Mouse (Mus musculus) retina, postnatal 7 days (tissue): Measurements from ENCODE around the gene Atp8a2.

ENCODE experiments used
- DNase-seq: peaks from one replicate; pipeline ENCODE4 v3.0.0-alpha.2; 2012; ENCODE audit warnings: low read depth, low spot score

Gene Atp8a2

GRCm38 (mm10) chr14:60196884-60197283, at the start of gene Atp8a2:
Gene Atp8a2, minus strand, starts transcription at chr14:60197179.
- no peak for DNase-seq

GRCm38 (mm10) chr14:60238551-60238950, 41.6 kb upstream of the Atp8a2 start:
- DNase-seq, result no peak

- DNase-seq, result no peak
Observed at GRCm38 (mm10) chr14:60219886-60220285, 22.9 kb upstream of the Atp8a2 start.

- no peak for DNase-seq
Observed at GRCm38 (mm10) chr14:60217616-60218015, 20.6 kb upstream of the Atp8a2 start.

GRCm38 (mm10) chr14:60216125-60216524, 19.1 kb upstream of the Atp8a2 start:
- no peak for DNase-seq

DNA sequence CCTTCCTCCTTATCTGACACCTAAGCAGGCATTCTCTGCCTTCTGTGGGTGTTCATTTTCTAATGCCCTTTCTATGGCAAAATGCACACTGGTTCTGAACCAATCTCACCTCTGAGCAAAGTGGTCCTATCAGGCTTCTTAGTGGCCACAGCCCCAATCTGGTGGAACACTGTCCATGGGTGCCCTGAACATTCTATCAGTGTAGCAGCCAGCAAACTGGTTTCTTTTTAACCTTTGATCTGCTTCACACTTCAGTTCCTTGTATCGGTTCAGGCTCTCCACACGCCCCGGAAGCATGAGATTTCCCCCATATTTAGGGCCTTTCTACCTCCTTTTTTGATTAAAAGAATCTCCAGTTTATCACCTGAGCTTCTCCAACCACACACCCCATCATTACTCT, 18.0 kb upstream of the Atp8a2 start:
- DNase-seq, result no peak

DNA sequence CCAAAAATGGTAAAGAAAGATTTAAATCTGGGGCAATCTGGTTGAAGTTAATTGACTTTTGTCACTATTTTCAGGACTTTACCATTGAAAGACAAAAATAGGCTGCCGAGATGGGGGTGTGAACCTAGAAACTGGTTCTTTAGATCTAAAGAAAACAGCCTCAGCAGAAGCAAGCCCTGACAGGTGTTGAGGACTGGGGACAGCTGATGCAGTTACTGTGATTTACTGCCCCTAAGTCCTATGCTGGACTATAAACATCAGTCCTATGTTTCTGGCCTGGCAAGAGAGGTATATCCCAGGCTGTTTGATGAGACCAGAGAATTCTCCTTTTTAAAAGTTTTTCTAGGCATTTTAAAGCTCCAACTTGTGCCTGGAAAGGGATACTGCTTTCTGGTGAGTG, 17.1 kb upstream of the Atp8a2 start:
- DNase-seq, result no peak

- no peak for DNase-seq
Observed at GRCm38 (mm10) chr14:60209166-60209565, 12.2 kb upstream of the Atp8a2 start.

GRCm38 (mm10) chr14:60204993-60205392, 8.0 kb upstream of the Atp8a2 start:
- no peak for DNase-seq

DNA sequence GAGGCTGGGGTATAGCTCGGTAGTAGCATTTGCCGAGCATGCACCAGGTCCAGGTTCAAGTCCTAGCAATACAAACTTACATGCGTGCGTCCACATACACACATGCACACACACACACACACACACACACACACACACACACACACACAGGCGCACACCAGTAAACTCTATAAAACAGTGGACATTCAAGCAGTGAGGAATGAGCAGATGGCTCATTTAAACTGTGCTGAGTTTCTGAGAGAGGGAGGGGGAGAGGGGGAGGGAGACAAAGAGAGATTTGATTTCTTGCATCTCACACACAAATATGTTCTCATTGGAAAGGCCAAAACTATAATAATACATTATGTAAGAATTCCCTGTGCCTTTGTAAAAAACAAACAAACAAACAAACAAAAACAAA, 980 bp downstream of the Atp8a2 start:
- no peak for DNase-seq

GRCm38 (mm10) chr14:60194606-60195005, 2.4 kb downstream of the Atp8a2 start:
- no peak for DNase-seq

GRCm38 (mm10) chr14:60189771-60190170, 7.2 kb downstream of the Atp8a2 start:
- DNase-seq, result no peak

DNA sequence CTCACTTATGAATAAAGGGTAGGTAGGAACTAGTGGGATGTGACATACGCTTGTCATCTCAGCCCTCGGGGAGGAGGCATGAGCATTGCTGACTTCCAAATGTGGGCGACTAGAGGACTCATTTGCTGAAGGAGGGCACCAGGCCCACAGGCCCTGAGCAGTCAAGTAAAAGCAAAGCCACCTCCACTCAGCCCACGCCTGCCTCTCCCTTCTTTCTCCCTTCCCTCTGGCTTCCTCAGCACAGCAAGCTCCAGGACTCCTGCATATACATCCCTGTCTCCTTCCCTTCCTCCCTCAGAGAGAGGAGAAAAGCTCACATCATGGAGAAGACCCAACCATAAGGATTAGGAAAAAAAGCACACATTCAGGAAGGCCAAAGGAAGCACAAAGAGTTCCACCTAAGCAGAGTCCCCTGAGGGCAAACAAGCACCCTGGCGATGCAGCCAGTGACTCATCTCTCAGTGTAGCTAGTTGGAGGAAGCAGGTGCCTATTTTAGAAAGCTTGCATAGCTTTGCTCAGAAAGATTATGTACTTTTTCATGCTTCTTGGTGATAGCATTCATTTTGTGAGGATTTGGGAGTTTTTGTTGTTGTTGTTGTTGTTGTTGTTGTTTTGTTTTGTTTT, 8.7 kb downstream of the Atp8a2 start:
- no peak for DNase-seq

- no peak for DNase-seq
Observed at GRCm38 (mm10) chr14:60181306-60181705, 15.7 kb downstream of the Atp8a2 start.

- no peak for DNase-seq
Observed at GRCm38 (mm10) chr14:60178571-60178955, 18.4 kb downstream of the Atp8a2 start.

- no peak for DNase-seq
Observed at GRCm38 (mm10) chr14:60177614-60178570, 19.1 kb downstream of the Atp8a2 start.

- peak; percentile 64 for DNase-seq
Observed at GRCm38 (mm10) chr14:60176891-60177613, 19.9 kb downstream of the Atp8a2 start.

DNA sequence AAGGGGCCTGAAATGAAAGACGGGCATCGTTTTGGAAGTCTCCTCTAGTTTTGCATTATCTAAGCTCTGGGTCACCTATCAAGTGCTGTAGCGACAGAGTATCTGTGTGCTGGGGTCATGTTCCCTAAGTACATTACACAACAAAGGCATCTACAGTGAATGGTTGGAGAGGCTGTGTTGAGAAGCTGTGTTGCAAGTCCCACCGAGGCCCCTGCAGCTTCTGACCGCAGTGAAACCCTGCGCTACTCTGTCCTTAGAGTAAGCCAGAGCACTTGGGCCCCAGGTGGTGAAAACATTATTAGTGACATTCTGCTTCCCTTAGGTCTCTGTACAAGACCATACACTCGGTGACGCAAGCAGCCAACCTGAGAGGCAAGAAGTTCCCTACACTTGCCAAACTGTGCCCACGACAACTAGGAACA, 20.5 kb downstream of the Atp8a2 start:
- DNase-seq, result no peak

- DNase-seq, result no peak
Observed at GRCm38 (mm10) chr14:60172286-60173055, 24.5 kb downstream of the Atp8a2 start.

DNA sequence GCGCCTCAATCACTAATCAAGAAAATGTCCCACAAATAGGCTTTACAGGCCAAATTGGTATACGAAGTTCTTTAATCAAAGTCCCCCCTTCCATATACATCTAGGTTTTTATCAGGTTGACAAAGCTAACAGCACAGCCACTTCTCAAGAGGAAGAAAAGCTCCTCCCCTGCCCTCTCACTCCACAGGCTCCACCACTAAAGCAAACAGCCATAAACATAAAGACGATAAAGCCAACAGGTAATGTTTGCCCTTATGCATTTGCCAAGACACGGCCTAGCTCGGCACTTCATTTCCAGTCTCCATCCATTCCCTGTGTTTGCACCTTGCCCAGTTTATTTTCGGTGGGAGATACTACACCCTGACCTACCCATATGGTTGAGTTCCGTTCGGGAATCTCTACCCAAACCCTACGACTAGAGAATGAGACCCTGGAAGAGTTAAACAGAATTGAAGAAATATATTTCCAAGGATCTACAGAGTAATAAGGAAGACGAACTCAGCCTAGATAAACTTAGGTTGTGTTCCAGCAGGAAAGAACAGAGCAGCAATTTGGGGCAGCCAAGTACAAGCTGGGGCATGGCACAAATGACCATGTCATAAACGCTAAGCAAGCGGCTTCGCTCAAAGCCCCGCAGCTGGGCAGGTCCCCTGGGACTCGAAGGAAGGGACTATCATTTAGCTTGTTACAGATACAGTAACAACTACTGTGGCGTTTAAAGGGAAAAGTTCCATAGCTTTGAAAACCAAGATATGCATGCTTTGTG, 26.0 kb downstream of the Atp8a2 start:
- no peak for DNase-seq

DNA sequence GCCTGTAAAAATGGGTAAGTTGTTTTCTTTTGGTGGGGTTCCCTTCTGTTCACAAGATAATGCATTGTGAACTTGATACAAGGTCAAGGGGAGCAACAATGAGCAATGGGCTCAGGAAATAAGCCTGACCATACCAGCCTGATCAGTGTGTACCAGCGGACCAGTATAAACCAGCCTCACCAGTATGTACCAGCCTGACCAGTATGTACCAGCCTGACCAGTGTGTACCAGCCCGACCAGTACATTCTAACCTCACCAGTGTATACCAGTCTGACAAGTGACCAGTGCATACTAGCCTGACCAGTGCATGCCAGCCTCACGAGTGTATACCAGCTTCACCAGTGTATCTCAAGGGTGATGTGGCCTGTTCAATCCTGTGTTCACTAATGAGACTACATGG, 33.6 kb downstream of the Atp8a2 start:
- DNase-seq, result no peak
